Mouse (Mus musculus) liver, embryonic 15.5 days (tissue): Measurements from ENCODE around the gene Nhlrc1. TPM values are rescaled to one million over a fixed set of nuclear protein-coding genes. Genes with fewer than 3 reads are reported as not detected.

Source experiments
- ATAC-seq: fragments of 200-750 bp; cut with Nextera tagmentation; 2 replicates; pipeline ENCODE4 v1.8.0; 2017; ENCODE audit warnings: moderate number of reproducible peaks, mild to moderate bottlenecking, moderate library complexity; ENCODE audit not compliant: insufficient read depth
- H3K27ac ChIP-seq: fragments of 300-500 bp; sonication (generic); replicated peaks from 2 replicates; pipeline ENCODE4 v1.5.1; 2015; ENCODE audit warnings: mild to moderate bottlenecking, inconsistent platforms
- H3K27me3 ChIP-seq: fragments of 300-500 bp; sonication (generic); 2 replicates; pipeline ENCODE4 v1.6.1; 2015; ENCODE audit warnings: mild to moderate bottlenecking, inconsistent platforms
- H3K36me3 ChIP-seq: fragments of 300-500 bp; sonication (generic); replicated peaks from 2 replicates; pipeline ENCODE4 v1.6.1; 2015; ENCODE audit warnings: moderate library complexity, mild to moderate bottlenecking, inconsistent platforms
- H3K4me1 ChIP-seq: fragments of 300-500 bp; sonication (generic); replicated peaks from 2 replicates; pipeline ENCODE4 v1.6.1; 2015; ENCODE audit warnings: inconsistent platforms
- H3K4me2 ChIP-seq: fragments of 300-500 bp; sonication (generic); 2 replicates; pipeline ENCODE4 v1.6.1; 2015; ENCODE audit warnings: moderate library complexity, mild to moderate bottlenecking, inconsistent platforms
- H3K4me3 ChIP-seq: fragments of 300-500 bp; sonication (generic); replicated peaks from 2 replicates; pipeline ENCODE4 v1.5.1; 2015; ENCODE audit warnings: mild to moderate bottlenecking, inconsistent platforms
- H3K9ac ChIP-seq: fragments of 300-500 bp; sonication (generic); 2 replicates; pipeline ENCODE4 v1.6.1; 2015; ENCODE audit warnings: moderate library complexity, mild to moderate bottlenecking, inconsistent platforms
- H3K9me3 ChIP-seq: fragments of 300-500 bp; sonication (generic); replicated peaks from 2 replicates; pipeline ENCODE4 v1.6.1; 2016; ENCODE audit warnings: inconsistent platforms
- WGBS: fragments of 180-500 bp; shearing (Covaris S2); methylation state at CpG from one replicate; pipeline ENCODE4 v1.1.7; 2015; ENCODE audit warnings: mixed read lengths; ENCODE audit not compliant: insufficient replicate concordance; 5-methylcytosine and 5-hydroxymethylcytosine counted together
- polyA plus RNA-seq: library from polyadenylated mRNA; unstranded; fragments of >200 nt; fragmentation: Nextera tagmentation; extraction: Ambion mirVana; gene quantifications from 2 replicates; pipeline ENCODE4 v1.2.1, GENCODE M21; 2015

The Nhlrc1 gene
- polyA plus RNA-seq: 0.40 and 0.52 TPM in 2 replicates

DNA sequence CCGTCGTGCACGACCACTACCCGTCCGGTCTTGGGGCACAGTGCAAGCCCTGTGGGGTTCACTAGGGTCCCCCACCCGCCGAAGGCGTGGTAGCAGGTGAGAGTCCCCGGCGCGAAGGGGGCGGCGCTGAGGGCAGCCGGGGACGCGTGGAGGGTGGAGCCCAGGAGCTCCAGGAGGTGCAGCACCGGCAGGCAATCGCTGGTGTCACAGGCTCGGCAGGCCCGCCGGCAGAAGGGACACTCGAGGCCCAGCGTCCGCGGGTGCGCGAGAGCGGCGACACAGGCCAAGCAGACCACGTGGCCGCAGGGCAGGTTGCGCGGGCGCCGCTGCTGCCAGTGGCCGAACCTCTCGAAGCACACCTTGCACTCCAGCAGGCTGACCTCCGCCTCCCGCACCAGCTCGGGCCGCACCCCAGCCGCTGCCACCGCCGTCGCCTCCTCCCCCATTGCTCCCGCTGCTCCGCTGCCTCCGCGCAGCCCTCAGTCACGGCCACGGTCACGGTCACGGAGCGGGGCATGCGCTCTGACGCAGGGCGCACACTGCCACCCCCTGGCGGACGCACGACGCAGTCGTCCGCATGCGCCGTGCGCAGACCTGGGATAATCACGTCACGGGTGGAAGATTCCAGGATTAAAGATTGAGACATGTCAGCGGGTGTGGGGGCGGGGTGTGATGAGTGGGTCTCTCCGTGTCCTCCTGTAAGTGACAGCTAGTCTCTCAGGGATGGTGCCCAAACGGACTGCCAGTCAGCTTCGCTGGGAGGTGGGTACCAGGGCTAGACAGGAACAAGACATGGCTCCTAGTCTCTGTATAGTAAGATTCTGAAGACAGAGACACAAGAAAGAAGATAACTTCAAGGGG lies at the start of gene Nhlrc1:
Nhlrc1 (minus strand) TSS at position 517 of the 861 bp plus-strand sequence.
- Histone ChIP-seq H3K27ac (no peak within 1 kb of the TSS), H3K9ac (0 out of 2 replicates have a peak within 1 kb of the TSS, but pooled peaks have one; percentile 25), H3K36me3 (no peaks in the 10 kb centered on the region), H3K4me3 (peak within 1 kb of the TSS; percentile 60), H3K4me1 (peaks cover 14% of the 10 kb centered on the region), H3K9me3 (no peaks in the 10 kb centered on the region), H3K4me2 (peak within 1 kb of the TSS; percentile 88), H3K27me3 (peaks cover 23% of the 10 kb centered on the region)
- no peak for ATAC-seq
- 3% methylated on average over 71 of the region's 73 CpGs for WGBS

DNA sequence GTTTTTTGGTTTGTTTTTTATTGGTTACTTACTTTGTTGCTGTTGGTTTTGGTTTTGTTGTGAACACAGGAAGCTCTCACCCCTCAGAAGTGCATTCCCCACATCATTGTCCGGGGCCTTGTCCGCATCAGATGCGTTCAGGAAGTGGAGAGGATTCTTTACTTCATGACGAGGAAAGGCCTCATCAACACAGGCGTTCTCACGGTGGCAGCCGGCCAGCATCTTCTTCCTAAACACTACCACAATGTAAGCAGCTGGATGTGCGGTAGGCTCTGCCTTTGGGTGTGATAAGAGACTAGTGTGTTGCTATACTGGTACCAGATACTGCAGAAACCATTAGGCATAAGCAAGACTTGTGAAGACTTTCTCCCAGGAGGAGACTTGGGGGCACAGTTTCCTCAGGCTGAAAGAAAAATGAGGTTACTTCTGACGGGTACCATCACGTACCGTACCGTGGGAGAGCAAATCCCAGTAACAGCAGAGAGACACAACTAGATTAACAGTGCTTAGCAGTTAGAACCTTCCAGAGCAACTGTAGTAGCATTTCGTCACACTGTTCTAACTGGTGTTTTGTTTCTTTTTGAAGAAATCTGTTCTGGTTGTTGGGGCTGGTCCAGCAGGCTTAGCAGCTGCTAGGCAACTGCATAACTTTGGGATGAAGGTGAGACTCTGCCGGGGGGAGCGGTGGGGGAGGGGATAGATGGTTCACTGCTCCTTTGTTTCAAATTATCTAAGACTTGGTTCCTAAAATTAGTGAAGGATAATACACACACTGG lies 49.5 kb upstream of the Nhlrc1 start:
- H3K9me3 ChIP-seq: no peaks in the 10 kb centered on the region
- H3K27ac ChIP-seq: no peak overlapping the region
- H3K4me1 ChIP-seq: no peaks in the 10 kb centered on the region
- no peak overlapping the region for H3K4me3 ChIP-seq
- ATAC-seq: no peak
- peaks cover 16% of the 10 kb centered on the region; the same call in 1 of the 2 replicates for H3K36me3 ChIP-seq
- no peak overlapping the region for H3K4me2 ChIP-seq
- no peaks in the 10 kb centered on the region for H3K27me3 ChIP-seq
- 72% methylated on average over 15 of the region's 15 CpGs for WGBS
- no peak overlapping the region for H3K9ac ChIP-seq

DNA sequence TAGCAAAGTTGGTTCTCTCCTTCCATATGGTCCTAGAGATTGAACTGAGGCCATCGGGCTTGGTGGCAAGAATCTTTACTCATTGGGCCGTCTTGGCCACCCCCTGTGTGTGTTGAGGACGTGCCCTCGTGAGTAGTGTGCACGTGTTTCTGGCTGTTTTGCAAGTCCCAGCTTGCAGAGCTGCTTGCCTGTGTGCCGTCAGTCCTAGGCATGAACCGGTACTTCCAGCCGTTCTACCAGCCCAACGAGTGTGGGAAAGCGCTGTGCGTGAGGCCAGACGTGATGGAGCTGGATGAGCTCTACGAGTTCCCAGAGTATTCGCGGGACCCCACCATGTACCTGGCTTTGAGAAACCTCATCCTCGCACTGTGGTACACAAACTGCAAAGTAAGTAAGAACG lies 48.1 kb upstream of the Nhlrc1 start:
- no peak for ATAC-seq
- 81% methylated on average over 17 of the region's 17 CpGs for WGBS

DNA sequence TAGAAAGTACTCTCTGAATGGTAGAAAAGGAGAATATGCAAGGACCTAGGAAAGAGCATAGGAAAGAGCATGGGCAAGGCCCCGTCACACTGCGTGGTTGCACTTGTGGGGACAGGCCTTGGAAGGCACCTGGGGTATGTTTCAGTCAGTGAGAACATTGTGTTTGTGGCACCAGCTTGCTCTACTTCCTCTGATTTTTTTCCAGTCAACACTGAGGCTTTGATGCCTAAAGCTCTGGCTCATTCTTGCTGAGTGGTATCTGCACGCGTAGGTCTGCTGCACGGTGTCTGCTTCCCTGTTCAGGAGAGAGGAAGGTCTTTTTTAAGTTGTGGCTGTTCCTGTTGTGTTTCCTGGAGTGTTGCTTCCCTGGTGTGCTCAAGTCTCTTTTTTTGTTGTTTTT lies 42.1 kb upstream of the Nhlrc1 start:
- Histone ChIP-seq H3K4me1 (no peaks in the 10 kb centered on the region), H3K4me3 (no peak overlapping the region), H3K9me3 (no peaks in the 10 kb centered on the region), H3K36me3 (peaks cover 21% of the 10 kb centered on the region; the same call in 1 of the 2 replicates), H3K27me3 (no peaks in the 10 kb centered on the region), H3K9ac (no peak overlapping the region), H3K27ac (no peak overlapping the region), H3K4me2 (no peak overlapping the region)
- no peak for ATAC-seq
- WGBS: 82% methylated on average over 5 of the region's 5 CpGs

More for the DNA sequence above, 48.1 kb upstream of the Nhlrc1 start:
- Histone ChIP-seq H3K4me3 (no peak overlapping the region), H3K27me3 (no peaks in the 10 kb centered on the region), H3K4me2 (no peak overlapping the region), H3K4me1 (no peaks in the 10 kb centered on the region), H3K9ac (no peak overlapping the region), H3K36me3 (peaks cover 25% of the 10 kb centered on the region; the same call in 1 of the 2 replicates), H3K27ac (no peak overlapping the region), H3K9me3 (no peaks in the 10 kb centered on the region)

DNA sequence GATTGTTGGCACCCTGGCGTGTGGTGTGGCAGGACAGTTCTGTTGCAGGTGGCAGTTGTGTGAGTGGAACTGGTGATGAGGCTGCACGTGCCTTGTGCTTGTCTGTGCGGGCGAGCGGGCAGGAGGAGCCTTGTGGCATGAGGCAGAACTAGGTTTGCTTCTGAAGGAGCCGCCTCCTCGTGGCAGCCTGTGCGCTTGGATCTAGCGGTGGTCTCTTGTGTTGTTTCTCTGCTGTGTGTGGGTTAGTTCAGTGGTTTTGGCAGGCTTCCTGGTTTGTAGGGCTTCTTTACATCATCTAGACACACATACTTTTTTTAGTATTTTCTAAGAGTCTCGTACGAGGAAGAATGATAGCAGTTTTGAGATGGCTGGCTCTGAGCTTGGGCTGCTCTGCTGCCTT lies 41.5 kb upstream of the Nhlrc1 start:
- H3K27ac ChIP-seq: no peak overlapping the region
- H3K36me3 ChIP-seq: peaks cover 20% of the 10 kb centered on the region; the same call in 1 of the 2 replicates
- no peaks in the 10 kb centered on the region for H3K27me3 ChIP-seq
- H3K4me3 ChIP-seq: no peak overlapping the region
- no peaks in the 10 kb centered on the region for H3K9me3 ChIP-seq
- no peak for ATAC-seq
- no peak overlapping the region for H3K4me2 ChIP-seq
- 72% methylated on average over 11 of the region's 11 CpGs for WGBS
- no peaks in the 10 kb centered on the region for H3K4me1 ChIP-seq
- no peak overlapping the region for H3K9ac ChIP-seq

DNA sequence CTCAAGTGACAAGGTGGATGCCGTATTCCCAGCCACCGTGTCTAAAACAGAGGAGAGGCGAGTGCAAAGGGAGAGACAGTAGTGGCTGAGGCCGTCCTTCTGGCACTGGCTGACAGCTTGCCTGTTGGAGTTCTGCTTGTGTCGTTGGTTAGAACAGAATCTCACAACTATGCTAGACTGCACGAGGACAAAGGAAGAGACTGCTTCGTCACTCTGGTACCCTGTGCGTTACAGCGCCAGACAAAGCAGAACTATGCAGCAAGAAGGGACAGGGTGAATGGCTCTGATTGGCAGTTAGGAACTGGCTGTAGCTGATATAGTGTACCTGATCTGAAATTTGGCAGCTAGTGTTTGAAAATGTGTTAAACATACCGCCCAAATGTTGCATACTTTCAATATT lies 39.3 kb upstream of the Nhlrc1 start:
- no peak overlapping the region for H3K27ac ChIP-seq
- WGBS: 69% methylated on average over 10 of the region's 10 CpGs
- ATAC-seq: no peak
- H3K9me3 ChIP-seq: no peaks in the 10 kb centered on the region
- no peaks in the 10 kb centered on the region for H3K27me3 ChIP-seq
- no peak overlapping the region for H3K9ac ChIP-seq
- 0 out of 2 replicates have a peak, but pooled peaks cover 12% of the 10 kb centered on the region for H3K36me3 ChIP-seq
- H3K4me2 ChIP-seq: no peak overlapping the region
- H3K4me3 ChIP-seq: no peak overlapping the region
- H3K4me1 ChIP-seq: no peaks in the 10 kb centered on the region

DNA sequence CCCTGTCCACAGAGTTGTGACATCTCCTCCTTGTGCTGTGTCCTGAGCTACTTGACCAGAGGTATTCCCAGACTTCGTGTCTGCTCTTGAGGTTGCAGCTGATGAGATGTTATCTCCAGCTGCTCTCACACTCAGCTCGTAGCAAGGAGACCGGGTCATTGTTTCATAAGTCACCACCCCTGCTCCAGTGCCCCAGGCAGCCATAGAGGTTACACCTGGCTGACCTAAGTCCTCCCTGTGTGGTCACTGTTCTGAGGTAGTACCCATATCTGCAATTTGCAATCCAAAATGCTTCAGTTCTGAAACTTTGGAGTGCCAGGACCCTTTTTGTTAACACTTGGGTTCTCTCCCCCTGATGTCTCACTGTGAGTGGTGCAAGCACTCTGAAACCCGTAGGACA lies 35.4 kb upstream of the Nhlrc1 start:
- H3K9ac ChIP-seq: no peak overlapping the region
- H3K27ac ChIP-seq: no peak overlapping the region
- no peak for ATAC-seq
- H3K9me3 ChIP-seq: no peaks in the 10 kb centered on the region
- H3K4me2 ChIP-seq: no peak overlapping the region
- H3K4me3 ChIP-seq: no peak overlapping the region
- H3K27me3 ChIP-seq: peaks cover 9% of the 10 kb centered on the region; the same call in 1 of the 2 replicates
- WGBS: 54% methylated on average over 4 of the region's 4 CpGs
- peaks cover 4% of the 10 kb centered on the region; the same call in 1 of the 2 replicates for H3K36me3 ChIP-seq
- no peaks in the 10 kb centered on the region for H3K4me1 ChIP-seq

DNA sequence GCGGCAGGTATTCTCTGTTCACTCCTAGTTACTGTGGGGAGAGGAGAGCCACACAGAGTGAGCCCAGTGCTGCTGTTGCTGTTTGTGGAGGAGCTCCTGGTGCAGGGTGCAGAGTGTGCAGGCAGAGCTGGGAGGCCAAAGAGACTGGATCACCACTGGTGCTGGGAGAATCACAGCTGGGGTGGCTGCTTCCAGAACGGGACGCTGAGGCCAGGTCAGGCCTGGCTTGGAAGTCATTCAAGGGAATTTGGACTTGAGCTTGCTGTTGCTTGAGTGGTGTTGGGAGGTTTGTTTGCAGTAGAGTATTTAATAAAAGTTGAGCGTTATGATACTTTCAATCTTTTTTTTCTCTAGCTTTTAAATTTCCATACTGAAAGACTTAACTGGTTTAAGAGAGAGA lies 33.3 kb upstream of the Nhlrc1 start:
- H3K4me2 ChIP-seq: no peak overlapping the region
- H3K4me3 ChIP-seq: no peak overlapping the region
- H3K27me3 ChIP-seq: peaks cover 25% of the 10 kb centered on the region
- 80% methylated on average over 4 of the region's 4 CpGs for WGBS
- peaks cover 18% of the 10 kb centered on the region for H3K4me1 ChIP-seq
- peaks cover 4% of the 10 kb centered on the region; the same call in 1 of the 2 replicates for H3K36me3 ChIP-seq
- H3K27ac ChIP-seq: no peak overlapping the region
- H3K9me3 ChIP-seq: no peaks in the 10 kb centered on the region
- no peak for ATAC-seq
- H3K9ac ChIP-seq: no peak overlapping the region

DNA sequence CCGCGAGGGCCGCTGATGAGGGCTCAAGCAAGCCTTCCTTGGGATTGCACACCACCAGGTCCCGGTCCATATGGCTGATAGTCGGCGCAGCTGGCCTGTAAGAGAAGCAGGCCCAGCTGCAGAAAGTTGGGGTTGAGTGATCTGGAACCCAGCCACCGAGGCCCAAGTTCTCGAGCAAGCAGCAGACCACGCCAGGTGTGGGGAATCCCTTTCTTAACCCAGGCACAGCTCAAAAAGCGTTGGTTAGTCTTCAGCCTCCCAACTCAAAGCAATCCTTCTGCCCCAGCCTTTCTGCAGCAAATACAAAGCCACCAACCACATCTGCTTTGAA lies 29.9 kb upstream of the Nhlrc1 start, which contains the start of gene Tpmt:
Tpmt (minus strand) TSS at position 121 of the 331 bp plus-strand sequence.
- Histone ChIP-seq H3K27ac (0 out of 2 replicates have a peak within 1 kb of the TSS, but pooled peaks have one; percentile 20), H3K27me3 (peaks cover 25% of the 10 kb centered on the region), H3K4me2 (peak within 1 kb of the TSS; percentile 93), H3K4me3 (peak within 1 kb of the TSS; percentile 74), H3K4me1 (peaks cover 30% of the 10 kb centered on the region), H3K36me3 (no peaks in the 10 kb centered on the region; the same call in 1 of the 2 replicates), H3K9ac (peak within 1 kb of the TSS; percentile 65), H3K9me3 (no peaks in the 10 kb centered on the region)
- ATAC-seq: no peak
- WGBS: 20% methylated on average over 10 of the region's 10 CpGs

DNA sequence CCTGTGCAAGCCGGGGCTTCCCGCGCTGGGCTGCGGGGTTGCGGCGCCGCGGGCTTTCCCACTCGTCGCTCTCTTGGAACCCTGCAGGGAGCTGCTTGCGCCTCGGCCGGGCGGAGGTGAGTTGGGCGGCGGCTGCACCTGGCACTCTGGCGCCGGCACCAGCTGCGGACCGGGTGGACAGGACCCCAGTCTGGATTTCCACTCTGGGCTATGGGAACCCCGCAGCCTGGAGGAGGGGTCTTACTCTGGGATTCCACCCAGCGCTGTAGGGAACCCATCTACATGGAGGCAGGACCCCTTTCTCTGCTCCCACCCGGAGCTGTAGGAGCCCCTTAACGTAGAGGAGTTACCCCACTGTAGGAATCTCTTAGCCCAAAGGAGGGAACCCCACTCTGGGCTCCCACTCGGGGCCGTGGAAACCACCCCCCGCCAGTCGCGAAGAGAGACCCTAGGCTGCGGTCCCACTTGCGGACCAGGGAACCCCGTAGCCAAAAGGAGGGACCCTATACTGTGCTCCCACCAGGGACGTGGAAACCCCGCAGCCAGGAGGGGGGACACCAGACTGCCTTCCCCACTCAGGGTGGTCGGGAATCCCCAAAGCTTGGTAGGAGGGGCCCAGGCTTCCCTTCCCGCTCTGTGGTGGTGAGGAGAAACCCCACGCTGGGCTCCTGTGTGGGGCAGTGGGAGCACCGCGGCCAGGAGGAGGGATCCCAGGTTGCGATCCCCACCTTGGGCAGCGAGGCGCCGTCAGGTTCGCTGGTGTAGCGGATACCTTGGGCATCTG lies 29.4 kb upstream of the Nhlrc1 start:
- Histone ChIP-seq H3K4me1 (peaks cover 30% of the 10 kb centered on the region), H3K27me3 (peaks cover 25% of the 10 kb centered on the region), H3K9me3 (no peaks in the 10 kb centered on the region), H3K9ac (peak overlapping the region; percentile 65), H3K4me2 (peak overlapping the region; percentile 93), H3K27ac (0 out of 2 replicates have a peak overlapping the region, but pooled peaks have one; percentile 20), H3K4me3 (peak overlapping the region; percentile 74), H3K36me3 (no peaks in the 10 kb centered on the region; the same call in 1 of the 2 replicates)
- ATAC-seq: peak; percentile 12; the same call in 1 of the 2 replicates
- WGBS: 1% methylated on average over 45 of the region's 45 CpGs
